Mouse (Mus musculus) E14TG2a.4 (cell line): Measurements from ENCODE around the gene Actr1a.

Source experiments
- CTCF ChIP-seq: conservative IDR thresholded peaks from 2 replicates; pipeline ENCODE4 v1.5.1; 2014; ENCODE audit warnings: low read length
- NANOG ChIP-seq: IDR thresholded peaks from 2 replicates; pipeline ENCODE4 v1.6.1; 2014; ENCODE audit warnings: borderline replicate concordance, low read length, mixed read lengths

- TF ChIP-seq NANOG: no peak
- TF ChIP-seq CTCF: no peak
Observed at GRCm38 (mm10) chr19:46409506-46409905, 14.0 kb upstream of the Actr1a start.
